In genomic region chr8:119466105-119466504, GRCm38 (mm10) we compare ENCODE assay signal across 9 mouse cellular contexts. TPM values are rescaled to one million over a fixed set of nuclear protein-coding genes. Genes with fewer than 3 reads are reported as not detected.
DNase-seq lines count a peak whose midpoint lies in the region; ATAC-seq and TF ChIP-seq lines count a peak whose summit lies in the region.
"Had no signal": no experiment of that assay in that cellular context is flagged by ENCODE, and none has a peak within 500 bp of the region (broad histone marks: within the 10 kb centered on the region; RNA-seq: fewer than 3 reads in every experiment).

No protein-coding gene starts in this region.

- no peak overlapping the region for H3K9ac ChIP-seq in liver, embryonic 12.5 days
- no peak overlapping the region for H3K9ac ChIP-seq in liver, postnatal 0 days (replicated peaks)
- no peak overlapping the region for H3K9ac ChIP-seq in embryonic facial prominence, embryonic 14.5 days (ENCODE audit: low read depth, low read length)
- no peak overlapping the region for H3K9ac ChIP-seq in intestine, embryonic 14.5 days (ENCODE audit: low read length)
- H3K9ac ChIP-seq in stomach, postnatal 0 days (ENCODE audit: low read length), result no peak overlapping the region
- H3K9ac ChIP-seq: liver, embryonic 14.5 days had no signal

- H3K27me3 ChIP-seq in liver, embryonic 12.5 days (replicated peaks), result peaks cover 66% of the 10 kb centered on the region
- peaks cover 27% of the 10 kb centered on the region for H3K27me3 ChIP-seq in liver, postnatal 0 days (ENCODE audit: insufficient read depth, low read length)
- H3K27me3 ChIP-seq in embryonic facial prominence, embryonic 14.5 days (replicated peaks; ENCODE audit: control insufficient read depth, insufficient read depth, low read length), result peaks cover 21% of the 10 kb centered on the region
- H3K27me3 ChIP-seq in intestine, embryonic 14.5 days (replicated peaks; ENCODE audit: control insufficient read depth, insufficient read depth, low read length), result peaks cover 9% of the 10 kb centered on the region; the same call in 1 of the 2 replicates
- no peaks in the 10 kb centered on the region for H3K27me3 ChIP-seq in stomach, postnatal 0 days (ENCODE audit: control insufficient read depth, insufficient read depth, low read length)

- TF ChIP-seq EP300 in liver, postnatal 0 days (IDR thresholded peaks at IDR 0.05; ENCODE audit: low read depth), result no peak
- TF ChIP-seq EP300 in stomach, postnatal 0 days (optimal IDR thresholded peaks at IDR 0.05), result no peak

- no peak overlapping the region for H3K27ac ChIP-seq in liver, embryonic 12.5 days
- H3K27ac ChIP-seq in liver, postnatal 0 days (ENCODE audit: low read depth), result no peak overlapping the region
- H3K27ac ChIP-seq in embryonic facial prominence, embryonic 14.5 days (replicated peaks; ENCODE audit: low read depth, low read length), result no peak overlapping the region
- H3K27ac ChIP-seq in intestine, embryonic 14.5 days (ENCODE audit: low read depth), result no peak overlapping the region
- H3K27ac ChIP-seq in stomach, postnatal 0 days (replicated peaks), result no peak overlapping the region
- H3K27ac ChIP-seq: liver, embryonic 14.5 days had no signal

- H3K4me2 ChIP-seq in liver, embryonic 12.5 days, result 0 out of 2 replicates have a peak overlapping the region, but pooled peaks have one; percentile 18
- no peak overlapping the region; the same call in 1 of the 2 replicates for H3K4me2 ChIP-seq in liver, postnatal 0 days (ENCODE audit: low read depth, low read length)
- H3K4me2 ChIP-seq in embryonic facial prominence, embryonic 14.5 days (ENCODE audit: low read depth, low read length), result peak overlapping the region; percentile 40
- H3K4me2 ChIP-seq in intestine, embryonic 14.5 days (ENCODE audit: low read length), result peak overlapping the region; percentile 38
- peak overlapping the region; percentile 12; the same call in 1 of the 2 replicates for H3K4me2 ChIP-seq in stomach, postnatal 0 days (replicated peaks; ENCODE audit: low read depth)

- 5% methylated on average over 18 of the region's 18 CpGs for WGBS in liver, embryonic 12.5 days (ENCODE audit: insufficient replicate concordance)
- 5% methylated on average over 18 of the region's 18 CpGs for WGBS in liver, postnatal 0 days (ENCODE audit: insufficient replicate concordance)
- 6% methylated on average over 18 of the region's 18 CpGs for WGBS in embryonic facial prominence, embryonic 14.5 days
- WGBS in intestine, embryonic 14.5 days, result 2% methylated on average over 18 of the region's 18 CpGs
- 2% methylated on average over 18 of the region's 18 CpGs for WGBS in stomach, postnatal 0 days

- H3K4me3 ChIP-seq in liver, embryonic 12.5 days, result no peak overlapping the region
- no peak overlapping the region for H3K4me3 ChIP-seq in liver, postnatal 0 days (ENCODE audit: low read depth, low read length)
- H3K4me3 ChIP-seq in embryonic facial prominence, embryonic 14.5 days (ENCODE audit: low read depth, low read length), result 0 out of 2 replicates have a peak overlapping the region, but pooled peaks have one; percentile 12
- no peak overlapping the region for H3K4me3 ChIP-seq in intestine, embryonic 14.5 days (ENCODE audit: low read depth, low read length)
- no peak overlapping the region for H3K4me3 ChIP-seq in stomach, postnatal 0 days (ENCODE audit: low read depth, low read length)

- no peaks in the 10 kb centered on the region for H3K9me3 ChIP-seq in liver, embryonic 12.5 days (replicated peaks)
- H3K9me3 ChIP-seq in liver, postnatal 0 days (ENCODE audit: low read length), result no peaks in the 10 kb centered on the region
- no peaks in the 10 kb centered on the region for H3K9me3 ChIP-seq in embryonic facial prominence, embryonic 14.5 days (ENCODE audit: control insufficient read depth, low read length)
- no peaks in the 10 kb centered on the region for H3K9me3 ChIP-seq in intestine, embryonic 14.5 days (ENCODE audit: control insufficient read depth, low read length)
- H3K9me3 ChIP-seq in stomach, postnatal 0 days (ENCODE audit: control insufficient read depth, low read length), result no peaks in the 10 kb centered on the region

- 0 out of 2 replicates have a peak, but pooled peaks cover 3% of the 10 kb centered on the region for H3K4me1 ChIP-seq in liver, embryonic 12.5 days
- peaks cover 3% of the 10 kb centered on the region; the same call in 1 of the 2 replicates for H3K4me1 ChIP-seq in liver, postnatal 0 days (ENCODE audit: insufficient read depth)
- H3K4me1 ChIP-seq in embryonic facial prominence, embryonic 14.5 days (ENCODE audit: control insufficient read depth, insufficient read depth, low read length), result peaks cover 4% of the 10 kb centered on the region; the same call in 1 of the 2 replicates
- peaks cover 17% of the 10 kb centered on the region; the same call in 1 of the 2 replicates for H3K4me1 ChIP-seq in intestine, embryonic 14.5 days (replicated peaks; ENCODE audit: control insufficient read depth, insufficient read depth, low read length)
- H3K4me1 ChIP-seq in stomach, postnatal 0 days (replicated peaks; ENCODE audit: control insufficient read depth, insufficient read depth), result no peaks in the 10 kb centered on the region

- DNase-seq in liver, postnatal 0 days, result no peak
- peak; percentile 76 for DNase-seq in embryonic facial prominence, embryonic 14.5 days (ENCODE audit: low spot score)
- DNase-seq in intestine, embryonic 14.5 days (ENCODE audit: low spot score), result peak; percentile 75
- DNase-seq in lung, postnatal 36 days, result peak; percentile 24
- DNase-seq in stomach, postnatal 0 days (ENCODE audit: low spot score), result peak; percentile 38
- DNase-seq in urinary bladder, postnatal 25 days (ENCODE audit: low spot score), result no peak
- no peak for DNase-seq in spleen, postnatal 36 days (ENCODE audit: low spot score in 2 of 2)

- no peaks in the 10 kb centered on the region for H3K36me3 ChIP-seq in liver, embryonic 12.5 days
- H3K36me3 ChIP-seq in liver, postnatal 0 days (replicated peaks; ENCODE audit: insufficient read depth, low read length), result no peaks in the 10 kb centered on the region
- H3K36me3 ChIP-seq in embryonic facial prominence, embryonic 14.5 days (ENCODE audit: control insufficient read depth, insufficient read depth, low read length), result no peaks in the 10 kb centered on the region
- no peaks in the 10 kb centered on the region for H3K36me3 ChIP-seq in intestine, embryonic 14.5 days (ENCODE audit: control insufficient read depth, insufficient read depth, low read length)
- no peaks in the 10 kb centered on the region for H3K36me3 ChIP-seq in stomach, postnatal 0 days (ENCODE audit: control insufficient read depth, insufficient read depth, low read length)

- TF ChIP-seq CTCF in liver, postnatal 0 days (IDR thresholded peaks at IDR 0.05; ENCODE audit: low read depth), result no peak
- no peak for TF ChIP-seq CTCF in stomach, postnatal 0 days (IDR thresholded peaks at IDR 0.05; ENCODE audit: low read depth)

- peak; percentile 22; the same call in 1 of the 2 replicates for ATAC-seq in liver, embryonic 12.5 days
- no peak for ATAC-seq in liver, postnatal 0 days
- peak; percentile 89 for ATAC-seq in embryonic facial prominence, embryonic 14.5 days (ENCODE audit: low read depth)
- ATAC-seq in intestine, embryonic 14.5 days (replicated peaks; ENCODE audit: low FRiP score, low TSS enrichment, low read depth), result peak; percentile 84
- peak; percentile 55; the same call in 1 of the 2 replicates for ATAC-seq in stomach, postnatal 0 days (ENCODE audit: low FRiP score, low TSS enrichment)

RNA-seq across cellular contexts. Expression of gene Necab2, which starts 19.6 kb away (rescaled TPM):
- 0.23 and 0.25 TPM in 2 replicates for polyA plus RNA-seq in liver, embryonic 12.5 days (2016; fragmentation: Nextera tagmentation; extraction: Ambion mirVana)
- polyA plus RNA-seq in liver, postnatal 0 days (2015; fragmentation: Nextera tagmentation; extraction: Ambion mirVana), result 0.14 TPM in 1 of 2 replicates, not detected in the other
- polyA plus RNA-seq in embryonic facial prominence, embryonic 14.5 days (2014; fragmentation: Nextera tagmentation; extraction: Ambion mirVana), result 3.2 and 3.7 TPM in 2 replicates
- polyA plus RNA-seq in intestine, embryonic 14.5 days (2014; fragmentation: Nextera tagmentation; extraction: Ambion mirVana), result 2.4 and 3.7 TPM in 2 replicates
- polyA plus RNA-seq in stomach, postnatal 0 days (2015; fragmentation: Nextera tagmentation; extraction: Ambion mirVana), result 1.5 and 1.6 TPM in 2 replicates

RNA-seq across cellular contexts. Expression of gene Osgin1, which starts 32.2 kb away (rescaled TPM):
- 13.3 and 13.6 TPM in 2 replicates for polyA plus RNA-seq in liver, embryonic 12.5 days (2016; fragmentation: Nextera tagmentation; extraction: Ambion mirVana)
- polyA plus RNA-seq in liver, postnatal 0 days (2015; fragmentation: Nextera tagmentation; extraction: Ambion mirVana), result 138 and 168 TPM in 2 replicates
- 1.7 and 2.1 TPM in 2 replicates for polyA plus RNA-seq in embryonic facial prominence, embryonic 14.5 days (2014; fragmentation: Nextera tagmentation; extraction: Ambion mirVana)
- polyA plus RNA-seq in intestine, embryonic 14.5 days (2014; fragmentation: Nextera tagmentation; extraction: Ambion mirVana), result 1.5 and 2.0 TPM in 2 replicates
- 11.4 and 14.5 TPM in 2 replicates for polyA plus RNA-seq in stomach, postnatal 0 days (2015; fragmentation: Nextera tagmentation; extraction: Ambion mirVana)

RNA-seq across cellular contexts. Expression of gene Slc38a8, which starts 35.4 kb away (rescaled TPM):
- polyA plus RNA-seq in liver, embryonic 12.5 days (2016; fragmentation: Nextera tagmentation; extraction: Ambion mirVana), result not detected in 2 replicates
- polyA plus RNA-seq in liver, postnatal 0 days (2015; fragmentation: Nextera tagmentation; extraction: Ambion mirVana), result not detected in 2 replicates
- 0.17 TPM in 1 of 2 replicates, not detected in the other for polyA plus RNA-seq in embryonic facial prominence, embryonic 14.5 days (2014; fragmentation: Nextera tagmentation; extraction: Ambion mirVana)
- polyA plus RNA-seq in intestine, embryonic 14.5 days (2014; fragmentation: Nextera tagmentation; extraction: Ambion mirVana), result 0.08 TPM in 1 of 2 replicates, not detected in the other
- polyA plus RNA-seq in stomach, postnatal 0 days (2015; fragmentation: Nextera tagmentation; extraction: Ambion mirVana), result not detected in 2 replicates

Comparison
In these comparisons a context has a peak if more than half of its experiments do, and no peak if none do; other contexts are left out.
1. DNase-seq: peak in embryonic facial prominence, embryonic 14.5 days (single experiment), intestine, embryonic 14.5 days (single experiment), lung, postnatal 36 days (single experiment) and stomach, postnatal 0 days (single experiment); none in liver, postnatal 0 days (single experiment), urinary bladder, postnatal 25 days (single experiment) and spleen, postnatal 36 days (0 of 2).